Comparison of ENCODE assay signal across 23 mouse cellular contexts in genomic region chr8:48011871-48012270, GRCm38 (mm10). TPM values are rescaled to one million over a fixed set of nuclear protein-coding genes. Genes with fewer than 3 reads are reported as not detected.
DNase-seq lines count a peak whose midpoint lies in the region; ATAC-seq and TF ChIP-seq lines count a peak whose summit lies in the region.
"Had no signal": no experiment of that assay in that cellular context is flagged by ENCODE, and none has a peak within 500 bp of the region (broad histone marks: within the 10 kb centered on the region; RNA-seq: fewer than 3 reads in every experiment).

No protein-coding gene starts in this region.

- no peak for ATAC-seq in heart, embryonic 11.5 days (replicated peaks; ENCODE audit: insufficient number of reproducible peaks, low FRiP score, low TSS enrichment)
- ATAC-seq: forebrain, embryonic 14.5 days; forebrain, embryonic 16.5 days had no signal

- H3K36me3 ChIP-seq in heart, embryonic 11.5 days (ENCODE audit: control insufficient read depth, insufficient read depth, low read length), result no peaks in the 10 kb centered on the region
- H3K36me3 ChIP-seq: embryonic facial prominence, embryonic 13.5 days; embryonic facial prominence, embryonic 15.5 days; forebrain, embryonic 10.5 days; forebrain, embryonic 12.5 days had no signal

- no peaks in the 10 kb centered on the region for H3K27me3 ChIP-seq in heart, embryonic 11.5 days (ENCODE audit: control insufficient read depth, insufficient read depth, low read length)
- H3K27me3 ChIP-seq: embryonic facial prominence, embryonic 13.5 days; embryonic facial prominence, embryonic 15.5 days; forebrain, embryonic 12.5 days had no signal

- no peak overlapping the region for H3K4me2 ChIP-seq in heart, embryonic 11.5 days
- H3K4me2 ChIP-seq: embryonic facial prominence, embryonic 13.5 days; embryonic facial prominence, embryonic 15.5 days; forebrain, embryonic 12.5 days had no signal

- H3K4me3 ChIP-seq in heart, embryonic 11.5 days (ENCODE audit: low read depth, low read length), result no peak overlapping the region
- H3K4me3 ChIP-seq in lung, adult 2 months (replicated peaks; ENCODE audit: extremely low read depth, low read depth, low read length), result peak overlapping the region; percentile 30
- H3K4me3 ChIP-seq: embryonic facial prominence, embryonic 13.5 days; embryonic facial prominence, embryonic 15.5 days; erythroblast, embryonic 14.5 days; forebrain, embryonic 10.5 days; forebrain, embryonic 12.5 days had no signal

- no peaks in the 10 kb centered on the region for H3K4me1 ChIP-seq in heart, embryonic 11.5 days (ENCODE audit: control insufficient read depth, insufficient read depth, low read length)
- H3K4me1 ChIP-seq in lung, adult 2 months (ENCODE audit: control insufficient read depth, insufficient read depth, low read length), result no peaks in the 10 kb centered on the region
- H3K4me1 ChIP-seq: embryonic facial prominence, embryonic 13.5 days; embryonic facial prominence, embryonic 15.5 days; forebrain, embryonic 10.5 days; forebrain, embryonic 12.5 days had no signal

- no peak for TF ChIP-seq POLR2A in lung, adult 2 months (IDR thresholded peaks at IDR 0.05; ENCODE audit: borderline replicate concordance, extremely low read depth, low read depth, low read length)

- no peak for TF ChIP-seq CTCF in lung, adult 2 months (IDR thresholded peaks at IDR 0.05; ENCODE audit: insufficient read depth, low read length)

- no peaks in the 10 kb centered on the region for H3K9me3 ChIP-seq in heart, embryonic 11.5 days (replicated peaks; ENCODE audit: control insufficient read depth, low read length)
- H3K9me3 ChIP-seq: embryonic facial prominence, embryonic 13.5 days; embryonic facial prominence, embryonic 15.5 days; forebrain, embryonic 10.5 days; forebrain, embryonic 12.5 days had no signal

- H3K9ac ChIP-seq in heart, embryonic 11.5 days (ENCODE audit: low read depth, low read length), result no peak overlapping the region
- H3K9ac ChIP-seq: embryonic facial prominence, embryonic 13.5 days; embryonic facial prominence, embryonic 15.5 days; forebrain, embryonic 12.5 days had no signal

- H3K27ac ChIP-seq in heart, embryonic 11.5 days (ENCODE audit: low read depth, low read length), result no peak overlapping the region
- H3K27ac ChIP-seq: embryonic facial prominence, embryonic 13.5 days; embryonic facial prominence, embryonic 15.5 days; forebrain, embryonic 10.5 days; forebrain, embryonic 12.5 days had no signal

- DNase-seq in heart, adult 11 months, result peak; percentile 63
- DNase-seq in lung, adult 2 months, result no peak
- no peak for DNase-seq in lung, postnatal 14 days
- DNase-seq in 416B (ENCODE audit: low read depth), result peak; percentile 46
- no peak for DNase-seq in Muller cell, postnatal 12 days (ENCODE audit: inconsistent ontology term)
- DNase-seq: adrenal gland, adult 2 months; adrenal gland, postnatal 10 days; adrenal gland, postnatal 25 days; cerebellum, adult 11 months; cerebellum, adult 18-20 months; cerebellum, adult 8-10 months; cerebellum, adult 9-11 months; cerebellum, postnatal 14 days; cerebellum, postnatal 36 days; embryo, embryonic 11 days had no signal

- 75% methylated on average over 10 of the region's 10 CpGs for WGBS in heart, embryonic 11.5 days (ENCODE audit: insufficient replicate concordance)
- 50% methylated on average over 10 of the region's 10 CpGs for WGBS in lung, adult 2 months

RNA-seq across cellular contexts. Expression of gene Wwc2, which starts 21.1 kb away (rescaled TPM):
- polyA plus RNA-seq in heart, embryonic 11.5 days (2014; fragmentation: Nextera tagmentation; extraction: Ambion mirVana), result 14.8 and 15.2 TPM in 2 replicates
- polyA plus RNA-seq in lung, adult 2 months (2012; rRNA removed), result 24.7 and 25.5 TPM in 2 replicates

Comparison
In these comparisons a context has a peak if more than half of its experiments do, and no peak if none do; other contexts are left out.
1. DNase-seq: peak in heart, adult 11 months (single experiment) and 416B (single experiment); none in lung, adult 2 months (single experiment), lung, postnatal 14 days (single experiment) and Muller cell, postnatal 12 days (single experiment).